Mouse (Mus musculus): ENCODE data around the gene Foxj3. TPM values are rescaled to one million over a fixed set of nuclear protein-coding genes. Genes with fewer than 3 reads are reported as not detected.

Gene Foxj3
- total RNA-seq, 1 experiment: 17.7 TPM

GRCm38 (mm10) chr4:119574504-119574903 is 37.7 kb downstream of the Foxj3 start:
- Histone ChIP-seq H3K4me1 (ENCODE audit: control insufficient read depth in 2 of 2, insufficient read depth in 2 of 2, low read length in 2 of 2, poor library complexity in 1 of 2) (no peaks in the 10 kb centered on the region), H3K27ac (ENCODE audit: insufficient read depth, low read depth, low read length, poor library complexity, severe bottlenecking) (no peak overlapping the region), H3K36me3 (ENCODE audit: control insufficient read depth, insufficient read depth, low read length, poor library complexity, severe bottlenecking) (no peaks in the 10 kb centered on the region), H3K9me3 (ENCODE audit: control insufficient read depth, insufficient read depth, low read depth, low read length) (no peaks in the 10 kb centered on the region), H3K4me3 (ENCODE audit: insufficient read depth in 1 of 2, low read depth in 1 of 2, low read length in 2 of 2, poor library complexity in 1 of 2, severe bottlenecking in 1 of 2) (no peak overlapping the region), H3K9ac (ENCODE audit: insufficient read depth, low read depth, low read length, poor library complexity, severe bottlenecking) (no peak overlapping the region)
- DNase-seq (ENCODE audit: low read depth, low spot score): no peak
- TF ChIP-seq HCFC1 (IDR thresholded peaks at IDR 0.05; ENCODE audit: borderline replicate concordance, insufficient read depth, low read length) (no peak), ZNF384 (IDR thresholded peaks at IDR 0.05; ENCODE audit: low read depth, low read length) (no peak), CHD2 (IDR thresholded peaks at IDR 0.05; ENCODE audit: low read depth, low read length) (no peak), ZC3H11A (IDR thresholded peaks at IDR 0.05; ENCODE audit: borderline replicate concordance, low read depth, low read length) (no peak), MAFK (IDR thresholded peaks at IDR 0.05; ENCODE audit: insufficient read depth, low read depth, low read length) (no peak)
- in situ Hi-C loops (cut with MboI; ENCODE audit: low sequenced_read_pairs in 2 of 2, unreplicated experiment in 2 of 2): no loop called here

DNA sequence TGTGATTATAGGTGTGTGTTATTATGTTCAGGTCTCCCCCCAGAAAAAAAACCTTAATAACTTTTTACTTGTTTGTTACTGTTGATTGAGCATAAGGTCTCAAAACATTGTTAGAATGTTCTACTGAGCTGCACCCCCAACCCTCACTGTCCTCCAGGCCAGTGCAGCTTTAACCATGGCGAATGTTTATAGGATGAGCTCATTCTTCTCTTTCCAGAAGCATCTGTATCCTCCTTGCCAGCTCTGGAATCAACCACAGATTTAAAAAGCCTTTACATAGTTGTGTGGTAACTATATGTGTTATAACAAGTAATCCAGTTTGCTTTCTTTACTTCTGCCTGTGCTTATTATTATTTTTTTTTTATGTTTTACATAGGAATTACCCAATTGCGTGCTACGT is 38.7 kb downstream of the Foxj3 start:
- no peak overlapping the region for H3K4me3 ChIP-seq (ENCODE audit: insufficient read depth in 1 of 2, low read depth in 1 of 2, low read length in 2 of 2, poor library complexity in 1 of 2, severe bottlenecking in 1 of 2)
- no peaks in the 10 kb centered on the region for H3K36me3 ChIP-seq (ENCODE audit: control insufficient read depth, insufficient read depth, low read length, poor library complexity, severe bottlenecking)
- H3K9me3 ChIP-seq (ENCODE audit: control insufficient read depth, insufficient read depth, low read depth, low read length): no peaks in the 10 kb centered on the region
- TF ChIP-seq MAFK (IDR thresholded peaks at IDR 0.05; ENCODE audit: insufficient read depth, low read depth, low read length): no peak
- no peak for TF ChIP-seq ZC3H11A (IDR thresholded peaks at IDR 0.05; ENCODE audit: borderline replicate concordance, low read depth, low read length)
- TF ChIP-seq HCFC1 (IDR thresholded peaks at IDR 0.05; ENCODE audit: borderline replicate concordance, insufficient read depth, low read length): no peak
- no peak for TF ChIP-seq CHD2 (IDR thresholded peaks at IDR 0.05; ENCODE audit: low read depth, low read length)
- no peak for TF ChIP-seq ZNF384 (IDR thresholded peaks at IDR 0.05; ENCODE audit: low read depth, low read length)
- no peak overlapping the region for H3K9ac ChIP-seq (ENCODE audit: insufficient read depth, low read depth, low read length, poor library complexity, severe bottlenecking)
- H3K27ac ChIP-seq (ENCODE audit: insufficient read depth, low read depth, low read length, poor library complexity, severe bottlenecking): no peak overlapping the region
- DNase-seq (ENCODE audit: low read depth, low spot score): no peak
- no peaks in the 10 kb centered on the region for H3K4me1 ChIP-seq (ENCODE audit: control insufficient read depth in 2 of 2, insufficient read depth in 2 of 2, low read length in 2 of 2, poor library complexity in 1 of 2)
- in situ Hi-C loops (cut with MboI; ENCODE audit: low sequenced_read_pairs in 2 of 2, unreplicated experiment in 2 of 2): no loop called here

DNA sequence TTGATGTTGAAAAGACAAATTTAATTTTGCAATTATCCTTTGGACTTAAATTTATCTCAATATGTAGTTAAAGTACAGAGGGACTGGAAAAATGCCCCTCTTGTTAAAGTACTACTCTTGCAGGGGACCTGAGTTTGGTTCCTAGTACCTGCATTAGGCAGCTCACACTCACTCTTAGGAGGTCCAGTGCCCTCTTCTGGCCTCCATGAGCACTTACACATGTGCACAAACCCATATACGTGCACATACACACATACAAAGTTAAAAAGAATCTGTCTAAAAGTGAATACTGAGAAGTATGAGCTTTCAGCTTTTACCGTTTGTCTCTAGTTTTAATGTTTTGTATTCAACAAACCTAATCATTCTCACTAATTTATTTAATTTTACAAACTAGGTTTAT is 51.2 kb downstream of the Foxj3 start:
- no peaks in the 10 kb centered on the region; the same call in 1 of the 2 replicates for H3K36me3 ChIP-seq (ENCODE audit: control insufficient read depth, insufficient read depth, low read length, poor library complexity, severe bottlenecking)
- DNase-seq (ENCODE audit: low read depth, low spot score): peak; percentile 26
- H3K4me1 ChIP-seq (ENCODE audit: control insufficient read depth in 2 of 2, insufficient read depth in 2 of 2, low read length in 2 of 2, poor library complexity in 1 of 2): peaks cover 0 to 5% of the 10 kb centered on the region in 2 experiments; a peak in 1 of 4 replicates
- no peak for TF ChIP-seq HCFC1 (IDR thresholded peaks at IDR 0.05; ENCODE audit: borderline replicate concordance, insufficient read depth, low read length)
- TF ChIP-seq MAFK (IDR thresholded peaks at IDR 0.05; ENCODE audit: insufficient read depth, low read depth, low read length): no peak
- no peak for TF ChIP-seq ZC3H11A (IDR thresholded peaks at IDR 0.05; ENCODE audit: borderline replicate concordance, low read depth, low read length)
- no peak for TF ChIP-seq ZNF384 (IDR thresholded peaks at IDR 0.05; ENCODE audit: low read depth, low read length)
- no peak for TF ChIP-seq CHD2 (IDR thresholded peaks at IDR 0.05; ENCODE audit: low read depth, low read length)
- H3K4me3 ChIP-seq (ENCODE audit: insufficient read depth in 1 of 2, low read depth in 1 of 2, low read length in 2 of 2, poor library complexity in 1 of 2, severe bottlenecking in 1 of 2): no peak overlapping the region
- H3K27ac ChIP-seq (ENCODE audit: insufficient read depth, low read depth, low read length, poor library complexity, severe bottlenecking): no peak overlapping the region
- H3K9ac ChIP-seq (ENCODE audit: insufficient read depth, low read depth, low read length, poor library complexity, severe bottlenecking): no peak overlapping the region
- no peaks in the 10 kb centered on the region for H3K9me3 ChIP-seq (ENCODE audit: control insufficient read depth, insufficient read depth, low read depth, low read length)
- in situ Hi-C loops (cut with MboI; ENCODE audit: low sequenced_read_pairs in 2 of 2, unreplicated experiment in 2 of 2): no loop called here

- no peak overlapping the region for H3K9ac ChIP-seq (ENCODE audit: insufficient read depth, low read depth, low read length, poor library complexity, severe bottlenecking)
- no peak for DNase-seq (ENCODE audit: low read depth, low spot score)
- H3K36me3 ChIP-seq (ENCODE audit: control insufficient read depth, insufficient read depth, low read length, poor library complexity, severe bottlenecking): no peaks in the 10 kb centered on the region; the same call in 1 of the 2 replicates
- no peak overlapping the region for H3K4me3 ChIP-seq (ENCODE audit: insufficient read depth in 1 of 2, low read depth in 1 of 2, low read length in 2 of 2, poor library complexity in 1 of 2, severe bottlenecking in 1 of 2)
- no peak for TF ChIP-seq MAFK (IDR thresholded peaks at IDR 0.05; ENCODE audit: insufficient read depth, low read depth, low read length)
- TF ChIP-seq HCFC1 (IDR thresholded peaks at IDR 0.05; ENCODE audit: borderline replicate concordance, insufficient read depth, low read length): no peak
- TF ChIP-seq ZNF384 (IDR thresholded peaks at IDR 0.05; ENCODE audit: low read depth, low read length): no peak
- TF ChIP-seq ZC3H11A (IDR thresholded peaks at IDR 0.05; ENCODE audit: borderline replicate concordance, low read depth, low read length): no peak
- no peak for TF ChIP-seq CHD2 (IDR thresholded peaks at IDR 0.05; ENCODE audit: low read depth, low read length)
- in situ Hi-C loops (cut with MboI; ENCODE audit: low sequenced_read_pairs in 2 of 2, unreplicated experiment in 2 of 2): no loop called here
- H3K4me1 ChIP-seq (ENCODE audit: control insufficient read depth in 2 of 2, insufficient read depth in 2 of 2, low read length in 2 of 2, poor library complexity in 1 of 2): peaks cover 0 to 5% of the 10 kb centered on the region in 2 experiments; a peak in 1 of 4 replicates
- H3K9me3 ChIP-seq (ENCODE audit: control insufficient read depth, insufficient read depth, low read depth, low read length): no peaks in the 10 kb centered on the region
- no peak overlapping the region for H3K27ac ChIP-seq (ENCODE audit: insufficient read depth, low read depth, low read length, poor library complexity, severe bottlenecking)
Observed at GRCm38 (mm10) chr4:119589423-119589822, 52.6 kb downstream of the Foxj3 start.

DNA sequence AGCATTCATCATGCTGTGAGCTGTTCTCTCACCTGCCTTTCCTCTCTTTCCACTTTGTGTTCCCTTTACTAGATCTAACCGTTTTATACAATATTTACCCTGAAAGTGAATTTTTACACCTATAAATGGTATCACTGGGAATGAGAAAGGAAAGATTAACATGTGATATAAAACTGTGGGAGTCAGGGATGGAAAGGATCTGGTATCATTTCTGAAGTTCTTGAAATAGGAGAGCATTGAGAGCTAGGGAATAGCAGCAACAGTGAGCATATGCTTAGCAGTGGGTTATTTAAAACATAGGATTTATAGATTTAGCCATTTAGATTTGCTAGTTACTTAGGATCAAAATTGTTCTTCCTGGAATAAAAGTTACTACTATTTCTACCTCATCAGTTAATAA is 53.2 kb downstream of the Foxj3 start:
- no peaks in the 10 kb centered on the region for H3K9me3 ChIP-seq (ENCODE audit: control insufficient read depth, insufficient read depth, low read depth, low read length)
- no peak overlapping the region for H3K27ac ChIP-seq (ENCODE audit: insufficient read depth, low read depth, low read length, poor library complexity, severe bottlenecking)
- in situ Hi-C loops (cut with MboI; ENCODE audit: low sequenced_read_pairs in 2 of 2, unreplicated experiment in 2 of 2): no loop called here
- no peak overlapping the region for H3K9ac ChIP-seq (ENCODE audit: insufficient read depth, low read depth, low read length, poor library complexity, severe bottlenecking)
- no peaks in the 10 kb centered on the region; the same call in 1 of the 2 replicates for H3K36me3 ChIP-seq (ENCODE audit: control insufficient read depth, insufficient read depth, low read length, poor library complexity, severe bottlenecking)
- DNase-seq (ENCODE audit: low read depth, low spot score): no peak
- no peak overlapping the region for H3K4me3 ChIP-seq (ENCODE audit: insufficient read depth in 1 of 2, low read depth in 1 of 2, low read length in 2 of 2, poor library complexity in 1 of 2, severe bottlenecking in 1 of 2)
- H3K4me1 ChIP-seq (ENCODE audit: control insufficient read depth in 2 of 2, insufficient read depth in 2 of 2, low read length in 2 of 2, poor library complexity in 1 of 2): peaks cover 0 to 5% of the 10 kb centered on the region in 2 experiments; a peak in 1 of 4 replicates
- TF ChIP-seq HCFC1 (IDR thresholded peaks at IDR 0.05; ENCODE audit: borderline replicate concordance, insufficient read depth, low read length): no peak
- no peak for TF ChIP-seq ZNF384 (IDR thresholded peaks at IDR 0.05; ENCODE audit: low read depth, low read length)
- TF ChIP-seq MAFK (IDR thresholded peaks at IDR 0.05; ENCODE audit: insufficient read depth, low read depth, low read length): no peak
- no peak for TF ChIP-seq ZC3H11A (IDR thresholded peaks at IDR 0.05; ENCODE audit: borderline replicate concordance, low read depth, low read length)
